Mouse (Mus musculus): Measurements from ENCODE around the gene Hmga1. TPM values are rescaled to one million over a fixed set of nuclear protein-coding genes. Genes with fewer than 3 reads are reported as not detected.

Hmga1 gene
- polyA plus RNA-seq, 1 experiment from 2014 or later: 329 TPM

- no peak overlapping the region for H3K4me3 ChIP-seq (ENCODE audit: low read depth, low read length)
- no peak for DNase-seq
- H3K4me2 ChIP-seq: no peak overlapping the region
- H3K9ac ChIP-seq: no peak overlapping the region
- no peak for ATAC-seq (ENCODE audit: insufficient read depth)
- no peaks in the 10 kb centered on the region for H3K27me3 ChIP-seq (ENCODE audit: insufficient read depth, low read length)
- no peak overlapping the region for H3K27ac ChIP-seq (ENCODE audit: low read depth)
- H3K36me3 ChIP-seq (ENCODE audit: insufficient read depth): peaks cover 87% of the 10 kb centered on the region
- no peak for TF ChIP-seq CTCF (IDR thresholded peaks at IDR 0.05; ENCODE audit: low read depth)
- H3K4me1 ChIP-seq (ENCODE audit: insufficient read depth): peaks cover 5% of the 10 kb centered on the region; the same call in 1 of the 2 replicates
- H3K9me3 ChIP-seq (ENCODE audit: low read depth, low read length): no peaks in the 10 kb centered on the region
- WGBS: 88% methylated on average over 8 of the region's 8 CpGs
These were observed 23.5 kb downstream of the Hmga1 start for GRCm38 (mm10) chr17:27579816-27580215.

GRCm38 (mm10) chr17:27580392-27581068 is 24.2 kb downstream of the Hmga1 start:
- TF ChIP-seq CTCF (IDR thresholded peaks at IDR 0.05; ENCODE audit: low read depth): no peak
- H3K9ac ChIP-seq: no peak overlapping the region
- H3K9me3 ChIP-seq (ENCODE audit: low read depth, low read length): no peaks in the 10 kb centered on the region
- H3K36me3 ChIP-seq (ENCODE audit: insufficient read depth): peaks cover 94% of the 10 kb centered on the region
- ATAC-seq (ENCODE audit: insufficient read depth) (no peak), DNase-seq (no peak)
- H3K27me3 ChIP-seq (ENCODE audit: insufficient read depth, low read length): no peaks in the 10 kb centered on the region
- no peak overlapping the region for H3K4me2 ChIP-seq
- 86% methylated on average over 20 of the region's 20 CpGs for WGBS
- peaks cover 5% of the 10 kb centered on the region; the same call in 1 of the 2 replicates for H3K4me1 ChIP-seq (ENCODE audit: insufficient read depth)
- no peak overlapping the region for H3K27ac ChIP-seq (ENCODE audit: low read depth)
- no peak overlapping the region for H3K4me3 ChIP-seq (ENCODE audit: low read depth, low read length)

- Histone ChIP-seq H3K9ac (no peak overlapping the region), H3K27ac (ENCODE audit: low read depth) (no peak overlapping the region), H3K4me3 (ENCODE audit: low read depth, low read length) (no peak overlapping the region), H3K4me2 (no peak overlapping the region), H3K9me3 (ENCODE audit: low read depth, low read length) (no peaks in the 10 kb centered on the region), H3K36me3 (ENCODE audit: insufficient read depth) (peaks cover 76% of the 10 kb centered on the region), H3K27me3 (ENCODE audit: insufficient read depth, low read length) (no peaks in the 10 kb centered on the region), H3K4me1 (ENCODE audit: insufficient read depth) (no peaks in the 10 kb centered on the region)
- TF ChIP-seq CTCF (IDR thresholded peaks at IDR 0.05; ENCODE audit: low read depth): no peak
- WGBS: 83% methylated on average over 13 of the region's 13 CpGs
- no peak for DNase-seq
- ATAC-seq (ENCODE audit: insufficient read depth): no peak
These were observed 27.0 kb downstream of the Hmga1 start for GRCm38 (mm10) chr17:27583185-27583894.

- Histone ChIP-seq H3K4me2 (no peak overlapping the region), H3K36me3 (ENCODE audit: insufficient read depth) (peaks cover 56% of the 10 kb centered on the region), H3K4me1 (ENCODE audit: insufficient read depth) (no peaks in the 10 kb centered on the region), H3K9me3 (ENCODE audit: low read depth, low read length) (no peaks in the 10 kb centered on the region), H3K4me3 (ENCODE audit: low read depth, low read length) (no peak overlapping the region), H3K27me3 (ENCODE audit: insufficient read depth, low read length) (no peaks in the 10 kb centered on the region), H3K9ac (no peak overlapping the region), H3K27ac (ENCODE audit: low read depth) (peak overlapping the region; percentile 54; the same call in 1 of the 2 replicates)
- no peak for TF ChIP-seq CTCF (IDR thresholded peaks at IDR 0.05; ENCODE audit: low read depth)
- 49% methylated on average over 9 of the region's 9 CpGs for WGBS
- no peak for DNase-seq
- no peak for ATAC-seq (ENCODE audit: insufficient read depth)
These were observed 30.4 kb downstream of the Hmga1 start for GRCm38 (mm10) chr17:27586661-27587060.

GRCm38 (mm10) chr17:27587252-27587651 is 31.0 kb downstream of the Hmga1 start:
- Histone ChIP-seq H3K36me3 (ENCODE audit: insufficient read depth) (peaks cover 51% of the 10 kb centered on the region), H3K4me3 (ENCODE audit: low read depth, low read length) (no peak overlapping the region), H3K4me1 (ENCODE audit: insufficient read depth) (no peaks in the 10 kb centered on the region), H3K9me3 (ENCODE audit: low read depth, low read length) (no peaks in the 10 kb centered on the region), H3K27ac (ENCODE audit: low read depth) (peak overlapping the region; percentile 54; the same call in 1 of the 2 replicates), H3K27me3 (ENCODE audit: insufficient read depth, low read length) (no peaks in the 10 kb centered on the region), H3K4me2 (no peak overlapping the region), H3K9ac (no peak overlapping the region)
- no peak for TF ChIP-seq CTCF (IDR thresholded peaks at IDR 0.05; ENCODE audit: low read depth)
- DNase-seq (no peak), ATAC-seq (ENCODE audit: insufficient read depth) (no peak)
- WGBS: 70% methylated on average over 12 of the region's 12 CpGs

GRCm38 (mm10) chr17:27588231-27588630 is 31.9 kb downstream of the Hmga1 start:
- 76% methylated on average over 8 of the region's 8 CpGs for WGBS
- no peak for DNase-seq
- no peak overlapping the region for H3K4me3 ChIP-seq (ENCODE audit: low read depth, low read length)
- H3K9me3 ChIP-seq (ENCODE audit: low read depth, low read length): no peaks in the 10 kb centered on the region
- TF ChIP-seq CTCF (IDR thresholded peaks at IDR 0.05; ENCODE audit: low read depth): no peak
- H3K36me3 ChIP-seq (ENCODE audit: insufficient read depth): peaks cover 51% of the 10 kb centered on the region
- H3K4me2 ChIP-seq: no peak overlapping the region
- no peak overlapping the region for H3K9ac ChIP-seq
- H3K27me3 ChIP-seq (ENCODE audit: insufficient read depth, low read length): no peaks in the 10 kb centered on the region
- no peaks in the 10 kb centered on the region for H3K4me1 ChIP-seq (ENCODE audit: insufficient read depth)
- H3K27ac ChIP-seq (ENCODE audit: low read depth): no peak overlapping the region
- ATAC-seq (ENCODE audit: insufficient read depth): no peak

- 84% methylated on average over 12 of the region's 12 CpGs for WGBS
- TF ChIP-seq CTCF (IDR thresholded peaks at IDR 0.05; ENCODE audit: low read depth): peak; percentile 48
These were observed 35.7 kb downstream of the Hmga1 start for GRCm38 (mm10) chr17:27591826-27592564.

More at GRCm38 (mm10) chr17:27591826-27592564, 35.7 kb downstream of the Hmga1 start:
- H3K9me3 ChIP-seq (ENCODE audit: low read depth, low read length): no peaks in the 10 kb centered on the region
- ATAC-seq (ENCODE audit: insufficient read depth): no peak
- peaks cover 63% of the 10 kb centered on the region for H3K36me3 ChIP-seq (ENCODE audit: insufficient read depth)
- 0 out of 2 replicates have a peak, but pooled peaks cover 3% of the 10 kb centered on the region for H3K4me1 ChIP-seq (ENCODE audit: insufficient read depth)
- H3K27ac ChIP-seq (ENCODE audit: low read depth): no peak overlapping the region
- no peak for DNase-seq
- H3K27me3 ChIP-seq (ENCODE audit: insufficient read depth, low read length): no peaks in the 10 kb centered on the region
- no peak overlapping the region for H3K4me2 ChIP-seq
- no peak overlapping the region for H3K9ac ChIP-seq
- H3K4me3 ChIP-seq (ENCODE audit: low read depth, low read length): no peak overlapping the region

Measured in lung, embryonic 14.5 days (tissue).